Mouse (Mus musculus) brain, adult 2 months (tissue): ENCODE data around the gene Camk1g.
A peak's percentile ranks its signal among the peaks of the same experiment; 100 is the strongest.

Source experiments
- DNase-seq: peaks from one replicate; pipeline ENCODE4 v3.0.0; 2011; ENCODE audit warnings: low read depth, low spot score

Camk1g gene

DNA sequence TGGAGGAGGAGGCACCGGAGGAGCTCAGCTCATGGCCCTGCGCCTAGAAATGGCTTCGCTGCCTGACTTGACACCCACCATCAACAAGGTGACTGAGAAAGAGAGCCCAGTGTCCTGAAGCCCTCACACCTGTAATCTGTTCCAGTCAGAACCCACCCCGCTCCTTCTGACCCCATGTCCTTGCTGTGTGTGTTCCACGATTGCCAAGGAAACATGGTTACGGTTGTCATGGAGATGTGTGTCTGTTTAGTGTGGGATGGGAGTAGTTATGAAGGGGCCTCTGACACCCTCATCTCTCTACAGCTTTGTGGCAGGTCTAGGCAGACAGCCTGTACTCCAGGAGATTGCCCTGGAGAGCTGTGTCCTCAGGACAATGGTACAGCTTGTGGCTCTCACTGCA, 35.6 kb downstream of the Camk1g start:
- peak; percentile 53 for DNase-seq

DNA sequence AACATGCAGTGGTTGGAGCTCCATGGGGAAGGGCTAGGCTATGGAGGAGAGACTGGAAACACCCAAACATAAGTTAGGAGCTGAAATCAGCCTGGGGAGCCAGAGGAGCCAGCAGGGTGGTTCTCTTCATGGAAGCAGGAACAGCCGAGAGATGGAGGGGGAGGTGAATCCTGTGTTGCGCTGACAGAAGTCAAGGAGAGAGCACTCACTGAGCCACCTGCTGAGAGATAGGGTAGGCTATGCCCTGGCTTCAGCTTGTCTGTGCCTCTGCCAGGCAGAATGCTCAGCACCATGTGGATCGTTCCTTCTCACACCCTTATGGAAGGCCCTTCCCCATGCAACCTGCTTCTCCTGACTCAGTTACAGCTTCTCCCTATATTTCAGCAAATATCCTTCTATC, 36.3 kb downstream of the Camk1g start:
- peak; percentile 54 for DNase-seq

GRCm38 (mm10) chr1:193332671-193333070, 37.4 kb downstream of the Camk1g start:
- DNase-seq: peak; percentile 88

GRCm38 (mm10) chr1:193332018-193332417, 38.1 kb downstream of the Camk1g start:
- no peak for DNase-seq

DNA sequence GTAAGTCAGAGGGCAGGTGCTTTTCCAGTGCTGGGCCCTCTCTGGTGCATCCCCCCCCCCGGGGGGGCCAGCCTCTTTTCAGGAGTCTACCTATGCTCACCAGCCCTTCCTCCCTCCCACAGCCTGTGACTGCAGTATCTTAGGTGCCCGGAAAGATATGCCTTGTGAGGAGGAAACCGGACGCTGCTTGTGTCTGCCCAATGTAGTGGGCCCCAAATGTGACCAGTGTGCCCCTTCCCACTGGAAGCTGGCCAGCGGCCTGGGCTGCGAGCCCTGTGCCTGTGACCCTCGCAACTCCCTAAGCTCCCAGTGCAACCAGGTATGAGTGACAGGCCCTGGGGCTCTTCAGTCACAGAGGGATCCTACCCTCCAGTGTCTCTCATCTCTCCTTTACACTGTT, 39.5 kb downstream of the Camk1g start:
- DNase-seq: no peak

GRCm38 (mm10) chr1:193330172-193330571, 39.9 kb downstream of the Camk1g start:
- peak; percentile 99 for DNase-seq

DNA sequence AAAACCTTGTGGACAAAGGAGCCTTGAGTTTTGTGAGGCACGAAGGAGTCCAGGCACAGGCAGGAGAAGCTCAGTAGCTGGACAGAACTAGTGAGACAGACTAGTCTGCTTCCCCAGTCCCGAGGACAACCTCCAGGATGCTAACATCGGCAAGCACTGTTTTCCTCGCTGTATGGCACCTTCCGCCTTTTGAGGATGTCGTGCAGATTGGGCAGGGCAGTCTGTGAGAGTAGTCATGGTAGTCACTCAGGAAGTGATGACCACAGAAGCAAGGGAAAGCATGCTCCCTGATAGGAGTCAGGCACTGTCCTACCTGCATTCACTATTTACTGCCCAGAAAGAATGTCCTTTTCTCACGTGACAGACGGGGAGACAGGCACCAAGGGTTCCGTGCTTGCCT, 40.5 kb downstream of the Camk1g start:
- DNase-seq: no peak

DNA sequence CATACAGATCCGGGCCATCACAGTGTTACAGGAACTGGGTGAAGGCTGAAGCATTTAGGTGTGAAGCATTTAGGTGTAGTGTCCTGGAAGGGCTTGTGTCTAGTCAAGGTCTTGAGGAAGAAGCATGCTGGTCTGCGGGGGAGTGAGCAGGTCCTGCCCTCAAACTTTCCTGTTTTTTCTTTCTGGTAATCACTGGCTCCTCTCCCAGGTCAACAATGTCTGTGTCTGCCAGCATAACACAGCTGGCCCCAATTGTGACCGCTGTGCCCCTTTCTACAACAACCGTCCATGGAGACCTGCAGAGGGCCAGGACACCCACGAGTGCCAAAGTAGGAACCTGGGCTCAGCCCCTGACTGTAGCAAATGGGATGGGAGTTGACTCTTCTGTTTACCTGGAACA, 42.4 kb downstream of the Camk1g start:
- no peak for DNase-seq

GRCm38 (mm10) chr1:193327216-193327615, 42.9 kb downstream of the Camk1g start:
- peak; percentile 80 for DNase-seq

GRCm38 (mm10) chr1:193326456-193327145, 43.5 kb downstream of the Camk1g start:
- DNase-seq: no peak

DNA sequence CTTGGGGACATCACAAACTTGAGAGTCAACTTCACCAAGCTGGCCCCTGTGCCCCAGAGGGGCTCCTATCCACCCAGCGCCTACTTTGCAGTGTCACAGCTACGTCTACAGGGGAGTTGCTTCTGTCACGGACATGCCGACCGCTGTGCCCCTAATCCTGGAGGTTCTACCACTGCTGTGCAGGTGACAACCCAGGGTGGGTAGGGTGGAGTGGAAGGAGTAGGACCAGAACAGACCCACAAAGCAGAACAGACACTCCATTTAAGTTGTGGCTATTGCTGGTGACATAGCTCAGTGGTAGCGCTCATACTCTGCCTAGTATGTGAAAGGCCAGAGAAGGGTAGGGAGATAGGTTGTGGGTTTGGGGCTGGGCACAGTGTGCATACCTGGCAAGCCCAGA, 44.2 kb downstream of the Camk1g start:
- DNase-seq: no peak

DNA sequence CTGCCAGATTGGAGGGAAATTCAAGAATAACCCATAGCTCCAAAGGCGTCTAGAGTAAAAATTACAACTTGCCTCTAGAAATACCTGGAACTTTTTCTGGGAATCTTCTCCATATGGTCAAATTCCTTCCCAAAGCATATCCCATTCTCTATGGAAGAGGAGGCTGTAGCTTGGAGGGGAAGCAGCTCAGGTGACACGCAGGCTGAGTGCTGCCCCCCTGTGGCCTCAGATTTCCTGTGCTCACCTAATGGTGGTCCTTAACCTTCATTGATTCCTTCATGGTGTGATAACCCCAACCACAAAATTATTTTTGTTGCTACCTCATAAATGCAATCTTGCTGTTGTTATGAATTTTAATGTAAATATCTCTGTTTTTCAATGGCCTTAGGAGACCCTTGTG, 45.9 kb downstream of the Camk1g start:
- DNase-seq: peak; percentile 72

- DNase-seq: no peak
Observed at GRCm38 (mm10) chr1:193323686-193324085, 46.4 kb downstream of the Camk1g start.

GRCm38 (mm10) chr1:193320398-193320797, 49.7 kb downstream of the Camk1g start:
- peak; percentile 68 for DNase-seq

GRCm38 (mm10) chr1:193319721-193320120, 50.4 kb downstream of the Camk1g start:
- no peak for DNase-seq

DNA sequence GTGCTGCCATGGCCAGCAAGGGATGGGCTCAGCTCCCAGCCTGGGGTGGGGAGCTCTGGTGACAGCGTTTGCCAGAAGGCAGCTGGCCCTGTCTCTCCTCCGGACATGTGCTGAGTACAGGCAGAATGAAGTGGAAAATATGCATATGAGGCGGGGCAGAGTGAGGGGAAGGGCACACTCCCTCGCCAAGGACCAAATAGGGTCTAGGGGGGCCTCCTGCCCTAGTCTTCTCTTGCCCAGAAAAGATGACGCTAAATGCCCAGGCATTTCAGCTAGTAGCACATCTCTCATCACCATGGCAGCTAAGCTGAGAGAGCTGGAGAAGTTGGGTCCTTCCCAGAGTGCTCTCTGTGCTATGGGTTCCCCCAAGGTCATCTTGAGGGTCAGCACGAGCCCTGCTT, 52.9 kb downstream of the Camk1g start:
- peak; percentile 94 for DNase-seq

GRCm38 (mm10) chr1:193316358-193316750, 53.7 kb downstream of the Camk1g start:
- DNase-seq: peak; percentile 84

- peak; percentile 98 for DNase-seq
Observed at GRCm38 (mm10) chr1:193315705-193316357, 54.3 kb downstream of the Camk1g start.

GRCm38 (mm10) chr1:193311596-193311995, 58.5 kb downstream of the Camk1g start:
- no peak for DNase-seq

GRCm38 (mm10) chr1:193310519-193311085, 59.5 kb downstream of the Camk1g start:
- DNase-seq: no peak

GRCm38 (mm10) chr1:193309785-193310518, 60.1 kb downstream of the Camk1g start:
- no peak for DNase-seq

DNA sequence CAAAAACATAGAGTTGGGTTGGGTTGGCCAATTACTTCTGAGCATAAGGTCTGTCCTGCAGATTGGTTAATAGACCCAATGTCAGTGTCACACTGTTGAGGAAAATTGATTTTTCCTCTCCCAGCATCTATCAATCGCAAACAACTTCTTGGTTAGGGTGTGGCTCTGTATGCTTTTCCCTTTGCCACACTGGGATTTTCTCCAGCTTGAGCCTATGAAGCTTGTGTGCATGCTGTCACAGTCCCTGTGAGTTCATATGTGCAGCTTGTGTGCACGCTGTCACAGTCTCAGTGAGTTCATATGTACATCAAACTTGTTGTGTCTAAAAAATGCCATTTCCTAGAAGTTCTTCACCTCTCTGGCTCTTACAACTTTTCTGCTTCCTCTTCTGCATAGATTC, 63.3 kb downstream of the Camk1g start:
- DNase-seq: no peak
